Mouse (Mus musculus) olfactory bulb, adult 2 months (tissue): ENCODE results near the gene Trim27. TPM values are rescaled to one million over a fixed set of nuclear protein-coding genes. Genes with fewer than 3 reads are reported as not detected.

Experiments used
- H3K27ac ChIP-seq: fragments of 200-500 bp; 2 replicates; pipeline ENCODE4 v1.5.1; 2012; ENCODE audit warnings: low read depth, low read length; ENCODE audit not compliant: insufficient read depth
- H3K4me1 ChIP-seq: fragments of 200-500 bp; 2 replicates; pipeline ENCODE4 v1.6.1; 2012; ENCODE audit warnings: low read length; ENCODE audit not compliant: control insufficient read depth, insufficient read depth
- H3K4me3 ChIP-seq: fragments of 200-500 bp; 2 replicates; pipeline ENCODE4 v1.5.1; 2012; ENCODE audit warnings: mild to moderate bottlenecking, low read depth, low read length, moderate library complexity; ENCODE audit not compliant: insufficient read depth
- CTCF ChIP-seq: fragments of 200-500 bp; IDR thresholded peaks from 2 replicates; pipeline ENCODE4 v1.5.1; 2012; ENCODE audit warnings: low read depth, mild to moderate bottlenecking, low read length, moderate library complexity; ENCODE audit not compliant: insufficient read depth
- POLR2A ChIP-seq: fragments of 200-500 bp; IDR thresholded peaks from 2 replicates; pipeline ENCODE4 v1.6.1; 2012; ENCODE audit warnings: mild to moderate bottlenecking, low read depth, low read length, moderate library complexity; ENCODE audit not compliant: insufficient read depth
- WGBS: fragments of 180-500 bp; shearing (Covaris S2); methylation state at CpG from one replicate; pipeline ENCODE4 v1.1.7; 2018; 5-methylcytosine and 5-hydroxymethylcytosine counted together
- polyA plus RNA-seq: library from polyadenylated mRNA; stranded (reverse); fragments of >200 nt; gene quantifications from 2 replicates; pipeline ENCODE4 v1.2.4, GENCODE M21; 2012; ENCODE audit warnings: low replicate concordance; ENCODE audit not compliant: missing spikeins, insufficient read depth, insufficient read length

The Trim27 gene
- polyA plus RNA-seq, 1 experiment: not detected

DNA sequence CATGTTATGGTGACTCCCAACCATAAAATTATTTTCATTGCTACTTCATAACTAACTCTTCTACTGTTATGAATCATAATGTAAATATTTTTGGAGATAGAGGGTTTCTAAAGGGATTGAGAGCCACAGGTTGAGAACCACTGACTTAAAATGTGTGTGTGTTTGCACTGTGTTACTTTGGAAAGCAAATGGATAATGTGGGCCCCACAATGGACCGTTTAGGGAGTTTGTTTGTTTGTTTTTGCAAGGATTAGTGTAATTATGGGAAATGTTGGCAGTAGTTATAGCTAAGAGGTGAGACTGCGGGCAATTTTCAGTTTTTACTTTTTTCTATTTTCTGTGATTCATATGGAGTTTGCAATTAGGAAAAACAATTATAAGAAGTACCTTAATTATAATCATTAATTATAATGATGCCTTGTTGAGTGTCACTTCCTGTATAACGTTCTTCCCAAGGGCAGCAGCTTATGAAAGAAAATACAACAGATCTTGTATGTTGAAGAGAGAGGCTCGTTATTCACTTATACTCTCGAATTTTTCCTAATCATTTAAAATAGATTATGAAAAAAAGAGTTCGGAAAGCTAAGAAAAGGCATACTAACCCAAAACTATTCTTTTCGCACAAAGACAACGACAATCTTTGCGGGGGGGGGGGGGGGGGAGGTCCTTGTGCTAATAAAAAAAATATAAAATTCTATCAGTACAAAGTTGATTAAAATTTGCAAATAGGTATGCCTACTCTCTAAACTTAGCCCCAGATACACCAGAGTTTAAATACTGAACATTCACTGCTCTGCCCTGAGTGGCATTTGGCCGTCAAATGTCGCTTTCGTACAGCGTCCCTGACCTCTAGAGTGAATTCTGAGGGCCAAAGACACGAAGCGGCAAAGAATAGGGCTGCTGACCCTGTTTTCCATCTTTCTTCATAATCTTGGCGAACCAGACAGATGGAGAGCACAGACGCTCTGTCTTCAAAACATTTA, 20.1 kb downstream of the Trim27 start:
- Histone ChIP-seq H3K4me1 (no peaks in the 10 kb centered on the region), H3K4me3 (peak overlapping the region; percentile 95), H3K27ac (no peak overlapping the region)
- 3% methylated on average over 17 of the region's 17 CpGs for WGBS
- TF ChIP-seq CTCF (no peak), POLR2A (no peak)

DNA sequence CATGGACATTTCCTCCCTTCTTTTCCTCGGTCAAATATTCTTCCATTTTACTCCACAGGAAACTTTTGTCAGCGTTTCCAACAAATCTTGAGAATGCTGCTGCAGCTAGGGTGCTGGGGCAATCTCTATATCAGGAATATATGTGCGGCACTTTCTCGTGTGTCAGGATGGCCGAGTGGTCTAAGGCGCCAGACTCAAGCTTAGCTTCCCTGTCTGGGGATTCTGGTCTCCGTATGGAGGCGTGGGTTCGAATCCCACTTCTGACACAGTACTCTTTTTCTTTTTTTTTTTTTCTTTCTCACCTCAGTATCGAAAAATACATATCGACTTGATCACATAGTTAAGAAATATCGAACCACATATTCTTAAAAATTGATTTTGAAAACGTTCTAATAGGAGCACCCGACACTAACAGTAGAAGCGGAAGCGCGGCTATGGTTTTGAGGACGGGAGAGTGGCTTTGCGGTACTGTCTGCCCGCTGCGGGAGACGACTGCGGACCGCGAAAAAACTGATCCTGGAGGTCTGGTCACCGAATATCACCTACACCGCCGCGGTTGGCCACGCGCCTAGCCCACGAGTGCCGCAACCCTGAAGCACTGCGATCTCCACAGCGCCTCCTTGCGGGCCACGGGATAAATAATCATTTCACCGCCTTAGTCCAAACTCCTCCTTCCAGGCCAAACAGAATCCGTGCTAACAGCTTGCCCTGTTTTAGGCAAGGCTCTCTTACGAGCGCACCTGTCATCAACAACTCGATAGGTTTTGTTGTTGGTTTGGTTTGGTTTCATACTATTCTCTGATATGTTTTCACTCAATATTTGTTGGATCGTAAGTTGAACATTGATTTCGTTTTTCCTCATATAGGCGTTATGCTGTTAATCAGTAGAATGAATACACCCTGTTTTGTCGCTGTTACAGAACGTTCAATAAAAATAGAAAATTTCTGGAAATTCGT, 21.1 kb downstream of the Trim27 start:
- 2% methylated on average over 48 of the region's 48 CpGs for WGBS
- no peaks in the 10 kb centered on the region for H3K4me1 ChIP-seq
- H3K4me3 ChIP-seq: peak overlapping the region; percentile 95
- peak overlapping the region; percentile 46; the same call in 1 of the 2 replicates for H3K27ac ChIP-seq
- TF ChIP-seq POLR2A (no peak), CTCF (peak; percentile 97)

DNA sequence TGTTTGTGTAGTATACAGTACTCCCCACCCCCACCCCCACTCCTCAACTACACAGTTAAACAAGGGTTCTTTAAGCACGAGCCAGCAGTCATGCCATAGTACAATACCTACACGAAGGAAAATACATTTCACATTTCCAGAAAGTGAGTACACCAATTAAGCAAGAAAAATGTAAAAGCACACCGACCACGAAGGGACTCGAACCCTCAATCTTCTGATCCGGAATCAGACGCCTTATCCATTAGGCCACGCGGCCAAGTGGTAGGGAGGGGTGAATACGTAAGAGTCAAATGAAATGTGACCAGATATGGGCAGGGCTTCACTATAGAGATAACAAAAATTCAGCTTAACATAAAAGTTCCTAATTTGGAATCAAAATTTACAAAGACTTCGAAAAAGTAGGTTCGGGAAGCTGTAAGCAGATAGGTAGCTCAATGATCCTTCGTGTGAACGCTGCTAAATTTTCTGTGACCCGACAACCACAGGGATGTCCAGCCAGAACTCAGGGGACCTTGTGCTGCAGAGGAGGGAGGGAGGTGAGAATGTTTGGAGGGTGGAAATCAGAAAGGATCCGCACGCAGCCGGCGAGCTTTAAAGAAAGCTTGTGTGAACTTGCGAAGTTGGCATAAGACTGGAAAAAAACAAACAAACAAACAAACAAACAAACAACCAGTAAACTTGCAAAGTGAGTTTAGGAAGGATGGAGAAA, 36.2 kb downstream of the Trim27 start:
- no peaks in the 10 kb centered on the region; the same call in 1 of the 2 replicates for H3K4me1 ChIP-seq
- TF ChIP-seq CTCF: no peak
- TF ChIP-seq POLR2A: no peak
- H3K27ac ChIP-seq: no peak overlapping the region
- peak overlapping the region; percentile 38 for H3K4me3 ChIP-seq
- 4% methylated on average over 20 of the region's 20 CpGs for WGBS

- H3K27ac ChIP-seq: no peak overlapping the region
- H3K4me3 ChIP-seq: no peak overlapping the region
- WGBS: 58% methylated on average over 1 of the region's 1 CpGs
- TF ChIP-seq POLR2A (no peak), CTCF (no peak)
- no peaks in the 10 kb centered on the region; the same call in 1 of the 2 replicates for H3K4me1 ChIP-seq
Observed at GRCm38 (mm10) chr13:21216781-21217180, 37.5 kb downstream of the Trim27 start.

GRCm38 (mm10) chr13:21221656-21222462, 42.6 kb downstream of the Trim27 start:
- no peak overlapping the region for H3K27ac ChIP-seq
- H3K4me1 ChIP-seq: peaks cover 2% of the 10 kb centered on the region
- WGBS: 7% methylated on average over 20 of the region's 20 CpGs
- TF ChIP-seq CTCF: no peak
- no peak for TF ChIP-seq POLR2A
- peak overlapping the region; percentile 52 for H3K4me3 ChIP-seq

- 7% methylated on average over 20 of the region's 20 CpGs for WGBS
- no peak for TF ChIP-seq CTCF
- TF ChIP-seq POLR2A: no peak
- Histone ChIP-seq H3K27ac (no peak overlapping the region), H3K4me1 (peaks cover 2% of the 10 kb centered on the region), H3K4me3 (peak overlapping the region; percentile 52)
Observed at GRCm38 (mm10) chr13:21222463-21223022, 43.3 kb downstream of the Trim27 start.

GRCm38 (mm10) chr13:21223242-21223655, 44.0 kb downstream of the Trim27 start:
- no peak overlapping the region for H3K27ac ChIP-seq
- TF ChIP-seq POLR2A (no peak), CTCF (no peak)
- peaks cover 2% of the 10 kb centered on the region for H3K4me1 ChIP-seq
- 19% methylated on average over 10 of the region's 10 CpGs for WGBS
- H3K4me3 ChIP-seq: peak overlapping the region; percentile 12; the same call in 1 of the 2 replicates
